Comparison of ENCODE assay signal across 9 mouse cellular contexts in genomic region chr13:83987746-83988423, GRCm38 (mm10).
A peak's percentile ranks its signal among the peaks of the same experiment; 100 is the strongest.
DNase-seq lines count a peak whose midpoint lies in the region; ATAC-seq lines count a peak whose summit lies in the region.
"Had no signal": no experiment of that assay in that cellular context is flagged by ENCODE, and none has a peak within 500 bp of the region (broad histone marks: within the 10 kb centered on the region; RNA-seq: fewer than 3 reads in every experiment).

No protein-coding gene starts in this region.

- H3K9ac ChIP-seq in hindbrain, embryonic 15.5 days = peak overlapping the region; percentile 49; the same call in 1 of the 2 replicates
- H3K9ac ChIP-seq in limb, embryonic 12.5 days (replicated peaks) = 0 out of 2 replicates have a peak overlapping the region, but pooled peaks have one; percentile 23
- no peak overlapping the region for H3K9ac ChIP-seq in stomach, embryonic 14.5 days (replicated peaks; ENCODE audit: low read depth, low read length)

- H3K27ac ChIP-seq in hindbrain, embryonic 15.5 days (replicated peaks) = peak overlapping the region; percentile 84
- no peak overlapping the region for H3K27ac ChIP-seq in limb, embryonic 12.5 days
- no peak overlapping the region for H3K27ac ChIP-seq in stomach, embryonic 14.5 days (ENCODE audit: low read length)

- H3K4me3 ChIP-seq in hindbrain, embryonic 15.5 days = peak overlapping the region; percentile 28
- peak overlapping the region; percentile 17; the same call in 1 of the 2 replicates for H3K4me3 ChIP-seq in limb, embryonic 12.5 days (replicated peaks)
- no peak overlapping the region for H3K4me3 ChIP-seq in stomach, embryonic 14.5 days (ENCODE audit: low read depth, low read length)

- DNase-seq in brain, embryonic 18.5 days (ENCODE audit: low read depth, low spot score) = peak; percentile 87
- DNase-seq in embryo, embryonic 10.5 days (ENCODE audit: low spot score) = peak; percentile 38
- DNase-seq in urinary bladder, postnatal 25 days (ENCODE audit: low spot score) = no peak

- ATAC-seq in hindbrain, embryonic 15.5 days (ENCODE audit: low FRiP score, low read depth) = peak; percentile 86
- peak; percentile 63; the same call in 1 of the 2 replicates for ATAC-seq in limb, embryonic 12.5 days (ENCODE audit: insufficient number of reproducible peaks, insufficient read depth, low FRiP score, low TSS enrichment, low read depth)
- ATAC-seq in stomach, embryonic 14.5 days (ENCODE audit: insufficient number of reproducible peaks, insufficient read depth, low FRiP score, low read depth) = no peak
- ATAC-seq in CD4-positive, CD25-positive, alpha-beta regulatory T cell, adult 4 months = no peak
- ATAC-seq in activated CD4-positive, CD25-positive, alpha-beta regulatory T cell, adult 4 months = no peak

- peaks cover 22% of the 10 kb centered on the region for H3K4me1 ChIP-seq in hindbrain, embryonic 15.5 days (replicated peaks)
- H3K4me1 ChIP-seq in limb, embryonic 12.5 days (replicated peaks) = peaks cover 11% of the 10 kb centered on the region; the same call in 1 of the 2 replicates
- H3K4me1 ChIP-seq in stomach, embryonic 14.5 days (ENCODE audit: control insufficient read depth, insufficient read depth, low read length) = 0 out of 2 replicates have a peak, but pooled peaks cover 3% of the 10 kb centered on the region

- H3K9me3 ChIP-seq in hindbrain, embryonic 15.5 days = no peaks in the 10 kb centered on the region
- no peaks in the 10 kb centered on the region for H3K9me3 ChIP-seq in limb, embryonic 12.5 days
- H3K9me3 ChIP-seq in stomach, embryonic 14.5 days (ENCODE audit: control insufficient read depth, low read depth, low read length) = no peaks in the 10 kb centered on the region
- H3K9me3 ChIP-seq: G1E had no signal

- H3K36me3 ChIP-seq in hindbrain, embryonic 15.5 days = no peaks in the 10 kb centered on the region
- H3K36me3 ChIP-seq in limb, embryonic 12.5 days = no peaks in the 10 kb centered on the region
- no peaks in the 10 kb centered on the region for H3K36me3 ChIP-seq in stomach, embryonic 14.5 days (ENCODE audit: control insufficient read depth, insufficient read depth, low read length)
- H3K36me3 ChIP-seq: G1E had no signal

- no peaks in the 10 kb centered on the region for H3K27me3 ChIP-seq in hindbrain, embryonic 15.5 days
- H3K27me3 ChIP-seq in limb, embryonic 12.5 days = no peaks in the 10 kb centered on the region
- H3K27me3 ChIP-seq in stomach, embryonic 14.5 days (ENCODE audit: control insufficient read depth, insufficient read depth, low read length) = no peaks in the 10 kb centered on the region

- H3K4me2 ChIP-seq in hindbrain, embryonic 15.5 days = peak overlapping the region; percentile 51
- peak overlapping the region; percentile 50 for H3K4me2 ChIP-seq in limb, embryonic 12.5 days
- peak overlapping the region; percentile 37 for H3K4me2 ChIP-seq in stomach, embryonic 14.5 days (replicated peaks; ENCODE audit: low read depth, low read length)

- 8% methylated on average over 11 of the region's 11 CpGs for WGBS in hindbrain, embryonic 15.5 days
- 31% methylated on average over 11 of the region's 11 CpGs for WGBS in limb, embryonic 12.5 days
- WGBS in stomach, embryonic 14.5 days = 30% methylated on average over 11 of the region's 11 CpGs

Comparison
In these comparisons a context has a peak if more than half of its experiments do, and no peak if none do; other contexts are left out.
1. ATAC-seq: peak in hindbrain, embryonic 15.5 days (single experiment) and limb, embryonic 12.5 days (single experiment); none in stomach, embryonic 14.5 days (single experiment), CD4-positive, CD25-positive, alpha-beta regulatory T cell, adult 4 months (single experiment) and activated CD4-positive, CD25-positive, alpha-beta regulatory T cell, adult 4 months (single experiment).
2. Peak in every context shown above with its lines, with median percentiles within 50 percentile points of each other: H3K4me2 ChIP-seq.